Mouse (Mus musculus) layer of hippocampus, adult 18-20 months (tissue): ENCODE data around the gene Kmo. TPM values are rescaled to one million over a fixed set of nuclear protein-coding genes. Genes with fewer than 3 reads are reported as not detected.

ENCODE experiments used
- DNase-seq, 2 experiments: peaks; one replicate each; pipeline ENCODE4 v3.0.0; 2022; ENCODE audit warnings: low spot score in 2 of 2
- total RNA-seq, 2 experiments: library from RNA; stranded (reverse); gene quantifications; 2 replicates each; pipeline ENCODE4 v1.2.3; 2021

The Kmo gene
- total RNA-seq, 2 experiments from 2014 or later: not detected

DNA sequence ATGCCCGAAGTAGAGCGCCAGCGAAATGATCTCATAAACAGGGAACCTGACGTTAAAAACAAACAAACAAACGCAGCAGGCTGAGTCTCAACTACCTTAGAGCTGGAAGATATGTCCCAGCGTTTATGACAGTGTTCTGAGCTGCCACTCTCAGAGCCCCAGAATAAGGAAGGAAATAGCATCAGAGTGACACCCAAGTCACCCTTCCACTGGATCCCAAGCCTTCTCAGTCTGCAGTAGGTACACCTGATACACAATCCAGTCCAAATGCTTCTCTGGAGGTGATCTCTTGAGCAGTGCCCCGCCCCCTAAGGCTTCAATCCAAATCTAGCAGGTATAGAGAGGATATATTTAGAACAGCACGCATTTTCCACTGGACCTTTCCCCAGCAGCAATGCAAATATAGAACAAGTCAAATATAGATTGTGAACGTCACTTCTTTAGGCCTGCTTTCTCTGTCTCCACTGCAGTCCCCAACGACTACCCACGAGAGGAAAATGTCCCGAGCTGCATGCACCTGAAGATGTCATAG, 73.3 kb downstream of the Kmo start:
- no peak for DNase-seq

DNA sequence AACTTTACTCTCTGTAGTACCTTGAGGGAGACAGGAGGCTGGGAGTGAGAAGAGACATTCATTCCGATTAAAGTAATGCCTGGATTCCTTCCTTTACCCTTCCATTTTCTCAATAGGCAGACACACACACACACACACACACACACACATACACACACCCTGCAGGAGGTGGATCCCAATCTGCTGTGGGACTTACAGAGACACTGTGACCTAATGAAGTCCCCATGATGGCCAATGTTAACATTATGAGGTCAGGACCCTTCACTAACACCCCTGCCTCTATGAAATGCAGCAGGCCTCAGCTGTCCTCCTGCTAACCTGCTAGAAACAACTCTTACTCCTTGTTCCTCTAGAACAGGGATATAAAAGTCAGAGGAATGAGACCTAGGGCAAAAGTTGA, 78.1 kb downstream of the Kmo start, which contains the start of gene Wdr64:
TSS of gene Wdr64 (plus strand) at position 301 of the 400 bp plus-strand sequence.
- DNase-seq: no peak

DNA sequence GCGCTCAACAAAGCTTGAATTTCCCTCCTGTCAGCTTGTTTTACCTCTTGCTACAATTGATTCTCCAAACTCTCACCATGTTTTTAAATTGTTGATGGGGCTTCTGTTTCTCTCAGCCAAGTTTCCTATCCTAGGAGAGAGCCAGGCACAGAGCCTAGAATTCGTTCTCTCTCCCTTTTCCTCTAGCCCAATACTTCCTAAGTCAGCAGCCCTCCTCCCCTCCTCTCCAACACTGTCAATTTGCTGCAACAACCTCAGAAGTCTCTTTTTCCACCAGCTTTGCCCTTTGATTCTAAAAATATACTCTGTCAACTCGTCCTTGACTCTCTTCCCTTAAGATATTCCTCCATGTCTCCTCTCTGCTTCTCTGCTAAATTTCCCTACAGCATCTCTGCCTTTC, 79.2 kb downstream of the Kmo start:
- DNase-seq: no peak

DNA sequence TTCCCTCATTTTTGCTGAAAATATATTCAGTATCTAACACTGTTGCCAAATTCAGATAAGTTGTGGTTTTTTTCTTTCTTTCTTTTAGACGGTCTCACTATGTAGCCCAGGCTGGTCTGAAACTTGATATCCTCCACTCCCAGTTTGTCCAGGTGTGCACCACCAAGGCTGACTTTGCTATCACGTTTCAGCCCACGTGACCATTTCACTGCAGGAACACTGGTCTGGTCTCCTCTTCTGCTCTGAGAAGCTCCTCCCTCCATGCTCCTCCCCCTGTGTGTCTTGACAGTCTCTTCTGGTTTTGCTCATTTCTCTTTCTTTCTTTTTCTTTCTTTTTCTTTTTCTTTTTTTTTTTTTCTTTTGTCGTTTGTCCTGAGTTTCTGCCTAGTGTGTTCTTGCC, 79.6 kb downstream of the Kmo start:
- no peak for DNase-seq

DNA sequence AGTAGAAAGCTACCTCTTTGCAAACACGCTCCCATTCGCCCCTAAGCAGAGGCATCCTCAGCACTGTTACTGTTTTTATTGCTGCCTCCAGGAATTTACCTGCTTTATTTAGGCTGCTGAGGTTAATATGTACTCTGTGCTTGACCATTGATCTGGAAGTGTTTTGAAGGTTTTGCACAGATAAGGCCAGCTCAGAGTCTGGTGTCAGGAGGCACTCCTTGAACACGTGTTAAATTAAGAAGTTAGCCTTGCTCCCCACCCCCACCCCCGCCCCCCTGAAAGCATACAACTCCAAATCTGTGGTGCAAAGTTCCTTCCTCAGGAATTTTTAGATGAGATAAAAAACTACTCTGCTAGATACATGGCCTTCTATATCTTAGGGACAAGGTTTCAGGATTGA, 81.0 kb downstream of the Kmo start:
- DNase-seq: no peak

DNA sequence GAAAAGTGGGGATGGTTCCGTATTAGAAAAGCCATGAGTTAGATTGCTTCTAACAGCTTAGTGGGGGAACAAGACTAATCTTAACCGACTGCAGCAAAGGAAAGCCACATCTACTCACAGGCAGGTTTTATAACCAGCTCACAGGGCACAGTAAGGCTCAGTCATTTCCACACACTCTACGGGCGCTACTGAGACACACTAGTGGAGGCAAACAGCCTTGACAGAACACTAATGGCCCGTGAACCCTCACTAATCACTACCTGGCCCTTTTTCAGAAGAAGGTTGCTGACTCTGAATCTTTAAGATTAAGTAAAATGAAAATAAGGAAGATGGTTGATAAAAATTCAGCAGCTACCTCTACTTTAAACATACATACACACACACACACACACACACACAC, 87.4 kb downstream of the Kmo start:
- no peak for DNase-seq

DNA sequence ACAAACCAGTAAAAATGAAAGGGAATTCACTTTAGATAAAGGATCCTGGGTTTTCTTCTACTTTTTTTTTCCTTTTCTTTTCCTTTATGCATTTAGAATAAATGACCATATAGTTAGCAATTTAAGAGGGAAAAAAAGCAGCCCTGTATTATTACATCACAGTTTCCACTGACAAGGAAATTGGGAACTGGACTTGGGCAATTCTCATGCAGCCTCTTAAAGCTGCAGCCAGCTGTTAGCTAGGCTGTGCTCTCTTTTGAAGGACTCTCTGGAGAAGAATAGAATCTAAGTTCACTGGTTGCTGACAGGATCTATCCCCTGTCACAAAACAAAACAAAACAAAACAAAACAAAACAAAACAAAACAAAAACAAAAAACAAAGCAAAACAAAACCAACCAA, 87.8 kb downstream of the Kmo start:
- no peak for DNase-seq

Other genes starting within 250 kb of the Kmo start
- gene Rgs7, start 127.9 kb upstream of the Kmo start, total RNA-seq: 10 to 100 TPM; 73.7 to 80.5 TPM
- gene Fh1, start 5.3 kb downstream of the Kmo start, total RNA-seq: 10 to 100 TPM; 78.0 to 79.3 TPM
- gene Opn3, start 72.4 kb downstream of the Kmo start, total RNA-seq: 1 to 10 TPM in 1 of 2 experiments, under 1 TPM in 1; 0.94 to 1.5 TPM
- 1 to 10 TPM; 3.5 to 4.7 TPM for gene Chml, start 72.5 kb downstream of the Kmo start, total RNA-seq
- gene Wdr64, start 78.2 kb downstream of the Kmo start, total RNA-seq: not detected